Mouse (Mus musculus): Measurements from ENCODE around the gene Igfbp5.

Gene Igfbp5

GRCm38 (mm10) chr1:72874287-72875211, at the start of gene Igfbp5:
Gene Igfbp5 (minus strand): TSS chr1:72874884.
- in situ Hi-C loops (cut with MboI, MseI), result loop anchor here (25.0 kb wide), 1 partner anchor 562 kb away; the partner anchor contains the start of gene Xrcc5

- in situ Hi-C loops (cut with MboI, MseI), result no loop called here
Measured at GRCm38 (mm10) chr1:72914815-72915214, 40.1 kb upstream of the Igfbp5 start.

- in situ Hi-C loops (cut with MboI, MseI), result no loop called here
Measured at GRCm38 (mm10) chr1:72913073-72913472, 38.4 kb upstream of the Igfbp5 start.

GRCm38 (mm10) chr1:72895821-72896220, 21.1 kb upstream of the Igfbp5 start:
- in situ Hi-C loops (cut with MboI, MseI), result no loop called here

- in situ Hi-C loops (cut with MboI, MseI), result no loop called here
Measured at GRCm38 (mm10) chr1:72887910-72888309, 13.2 kb upstream of the Igfbp5 start.

GRCm38 (mm10) chr1:72885819-72886169, 11.1 kb upstream of the Igfbp5 start:
- in situ Hi-C loops (cut with MboI, MseI), result no loop called here

GRCm38 (mm10) chr1:72885111-72885818, 10.6 kb upstream of the Igfbp5 start:
- in situ Hi-C loops (cut with MboI, MseI), result no loop called here

GRCm38 (mm10) chr1:72879319-72879634, 4.6 kb upstream of the Igfbp5 start:
- in situ Hi-C loops (cut with MboI, MseI), result no loop called here

GRCm38 (mm10) chr1:72878473-72879318, 4.0 kb upstream of the Igfbp5 start:
- in situ Hi-C loops (cut with MboI, MseI), result no loop called here

GRCm38 (mm10) chr1:72877892-72878291, 3.2 kb upstream of the Igfbp5 start:
- in situ Hi-C loops (cut with MboI, MseI), result no loop called here

- in situ Hi-C loops (cut with MboI, MseI), result no loop called here
Measured at GRCm38 (mm10) chr1:72876111-72876510, 1.4 kb upstream of the Igfbp5 start.

GRCm38 (mm10) chr1:72875708-72876107, 1.0 kb upstream of the Igfbp5 start:
- in situ Hi-C loops (cut with MboI, MseI), result no loop called here

- in situ Hi-C loops (cut with MboI, MseI), result loop anchor here (25.0 kb wide), 1 partner anchor 561 kb away; the partner anchor contains the start of gene Xrcc5
Measured at GRCm38 (mm10) chr1:72873511-72874286, 985 bp downstream of the Igfbp5 start.

GRCm38 (mm10) chr1:72873078-72873477, 1.6 kb downstream of the Igfbp5 start:
- in situ Hi-C loops (cut with MboI, MseI), result loop anchor here (25.0 kb wide), 1 partner anchor 561 kb away; the partner anchor contains the start of gene Xrcc5

GRCm38 (mm10) chr1:72872521-72872920, 2.2 kb downstream of the Igfbp5 start:
- in situ Hi-C loops (cut with MboI, MseI), result loop anchor here (25.0 kb wide), 1 partner anchor 560 kb away; the partner anchor contains the start of gene Xrcc5

- in situ Hi-C loops (cut with MboI, MseI), result loop anchor here (25.0 kb wide), 1 partner anchor 560 kb away; the partner anchor contains the start of gene Xrcc5
Measured at GRCm38 (mm10) chr1:72871697-72872411, 2.8 kb downstream of the Igfbp5 start.

GRCm38 (mm10) chr1:72871337-72871696, 3.4 kb downstream of the Igfbp5 start:
- in situ Hi-C loops (cut with MboI, MseI), result loop anchor here (25.0 kb wide), 1 partner anchor 559 kb away; the partner anchor contains the start of gene Xrcc5

- in situ Hi-C loops (cut with MboI, MseI), result loop anchor here (25.0 kb wide), 1 partner anchor 558 kb away; the partner anchor contains the start of gene Xrcc5
Measured at GRCm38 (mm10) chr1:72870615-72871336, 3.9 kb downstream of the Igfbp5 start.

Measured in regulatory T cell (primary cell).